Mouse (Mus musculus) liver, postnatal 0 days (tissue): ENCODE measurements at regions not wholly inside any gene's neighbourhood (a gene's known extent, or its start where the extent isn't known, plus 50 kb on each side); places are given as distances from the start of the nearest gene placed in this dataset.
A peak's percentile ranks its signal among the peaks of the same experiment; 100 is the strongest.

Source experiments
- ATAC-seq: fragments of 200-750 bp; cut with Nextera tagmentation; 2 replicates; pipeline ENCODE4 v1.8.0; 2017; ENCODE audit warnings: mild to moderate bottlenecking, moderate library complexity
- DNase-seq: peaks from one replicate; pipeline ENCODE4 v3.0.0-alpha.2; 2016
- H3K27ac ChIP-seq: fragments of 300-500 bp; sonication (generic); 2 replicates; pipeline ENCODE4 v1.5.1; 2014; ENCODE audit warnings: antibody characterized with exemption, moderate library complexity, mild to moderate bottlenecking, low read depth
- H3K27me3 ChIP-seq: fragments of 300-500 bp; sonication (generic); 2 replicates; pipeline ENCODE4 v1.6.1; 2014; ENCODE audit warnings: low read length, control low read depth, mixed read lengths; ENCODE audit not compliant: insufficient read depth
- H3K36me3 ChIP-seq: fragments of 300-500 bp; sonication (generic); replicated peaks from 2 replicates; pipeline ENCODE4 v1.6.1; 2014; ENCODE audit warnings: mild to moderate bottlenecking, control low read depth, low read length, moderate library complexity, mixed read lengths; ENCODE audit not compliant: insufficient read depth
- H3K4me1 ChIP-seq: fragments of 300-500 bp; sonication (generic); 2 replicates; pipeline ENCODE4 v1.6.1; 2014; ENCODE audit warnings: antibody characterized with exemption, mild to moderate bottlenecking, control low read depth; ENCODE audit not compliant: insufficient read depth
- H3K4me2 ChIP-seq: fragments of 300-500 bp; sonication (generic); 2 replicates; pipeline ENCODE4 v1.6.1; 2014; ENCODE audit warnings: low read depth, mild to moderate bottlenecking, low read length, moderate library complexity, mixed read lengths
- H3K4me3 ChIP-seq: fragments of 300-500 bp; sonication (generic); 2 replicates; pipeline ENCODE4 v1.5.1; 2014; ENCODE audit warnings: low read depth, low read length
- H3K9ac ChIP-seq: fragments of 300-500 bp; sonication (generic); replicated peaks from 2 replicates; pipeline ENCODE4 v1.6.1; 2014; ENCODE audit warnings: mild to moderate bottlenecking, moderate library complexity
- H3K9me3 ChIP-seq: fragments of 300-500 bp; sonication (generic); 2 replicates; pipeline ENCODE4 v1.6.1; 2016; ENCODE audit warnings: mild to moderate bottlenecking, control low read depth, low read length, mixed read lengths
- CTCF ChIP-seq: sonication (generic); IDR thresholded peaks from 2 replicates; pipeline ENCODE4 v1.5.1; 2016; ENCODE audit warnings: antibody characterized with exemption, low read depth
- EP300 ChIP-seq: IDR thresholded peaks from 2 replicates; pipeline ENCODE4 v1.6.1; 2016; ENCODE audit warnings: antibody characterized with exemption, low read depth, mild to moderate bottlenecking
- WGBS: fragments of 180-500 bp; shearing (Covaris S2); extraction: QIAGEN DNeasy Blood & Tissue Kit; methylation state at CpG from one replicate; pipeline ENCODE4 v1.1.7; 2014; ENCODE audit not compliant: insufficient replicate concordance; 5-methylcytosine and 5-hydroxymethylcytosine counted together

- H3K36me3 ChIP-seq: no peaks in the 10 kb centered on the region
- H3K4me3 ChIP-seq: no peak overlapping the region
- no peak overlapping the region for H3K4me2 ChIP-seq
- DNase-seq: no peak
- 80% methylated on average over 5 of the region's 5 CpGs for WGBS
- TF ChIP-seq EP300 (no peak), CTCF (no peak)
- H3K9ac ChIP-seq: no peak overlapping the region
- no peaks in the 10 kb centered on the region for H3K9me3 ChIP-seq
- H3K27ac ChIP-seq: no peak overlapping the region
- H3K4me1 ChIP-seq: no peaks in the 10 kb centered on the region
- no peaks in the 10 kb centered on the region for H3K27me3 ChIP-seq
- ATAC-seq: no peak
These were observed 234.7 kb downstream of the Mreg start for GRCm38 (mm10) chr1:71977361-71977760.

GRCm38 (mm10) chr1:71974715-71975114 is 237.4 kb downstream of the Mreg start:
- Histone ChIP-seq H3K9ac (no peak overlapping the region), H3K27ac (no peak overlapping the region), H3K27me3 (no peaks in the 10 kb centered on the region), H3K4me2 (no peak overlapping the region), H3K4me3 (no peak overlapping the region), H3K9me3 (no peaks in the 10 kb centered on the region), H3K36me3 (no peaks in the 10 kb centered on the region), H3K4me1 (no peaks in the 10 kb centered on the region)
- 36% methylated on average over 4 of the region's 4 CpGs for WGBS
- TF ChIP-seq CTCF (no peak), EP300 (no peak)
- ATAC-seq (peak; percentile 40), DNase-seq (peak; percentile 27)

GRCm38 (mm10) chr1:71971943-71972342 is 240.2 kb downstream of the Mreg start:
- H3K4me2 ChIP-seq: no peak overlapping the region
- 72% methylated on average over 6 of the region's 6 CpGs for WGBS
- no peak overlapping the region for H3K9ac ChIP-seq
- no peaks in the 10 kb centered on the region for H3K4me1 ChIP-seq
- H3K27ac ChIP-seq: no peak overlapping the region
- DNase-seq (no peak), ATAC-seq (no peak)
- H3K4me3 ChIP-seq: no peak overlapping the region
- no peaks in the 10 kb centered on the region for H3K36me3 ChIP-seq
- TF ChIP-seq CTCF (no peak), EP300 (no peak)
- no peaks in the 10 kb centered on the region for H3K9me3 ChIP-seq
- H3K27me3 ChIP-seq: no peaks in the 10 kb centered on the region

- DNase-seq (no peak), ATAC-seq (no peak)
- H3K36me3 ChIP-seq: no peaks in the 10 kb centered on the region
- H3K4me1 ChIP-seq: no peaks in the 10 kb centered on the region
- no peak overlapping the region for H3K4me2 ChIP-seq
- no peak overlapping the region for H3K9ac ChIP-seq
- WGBS: 70% methylated on average over 2 of the region's 2 CpGs
- no peak overlapping the region for H3K27ac ChIP-seq
- TF ChIP-seq CTCF (no peak), EP300 (no peak)
- H3K9me3 ChIP-seq: no peaks in the 10 kb centered on the region
- no peaks in the 10 kb centered on the region for H3K27me3 ChIP-seq
- no peak overlapping the region for H3K4me3 ChIP-seq
These were observed 241.3 kb downstream of the Mreg start for GRCm38 (mm10) chr1:71970771-71971170.

- no peak overlapping the region for H3K27ac ChIP-seq
- ATAC-seq (no peak), DNase-seq (no peak)
- no peak overlapping the region for H3K4me3 ChIP-seq
- no peaks in the 10 kb centered on the region for H3K9me3 ChIP-seq
- no peak overlapping the region for H3K9ac ChIP-seq
- no peaks in the 10 kb centered on the region for H3K27me3 ChIP-seq
- WGBS: 74% methylated on average over 6 of the region's 6 CpGs
- H3K36me3 ChIP-seq: no peaks in the 10 kb centered on the region
- no peak overlapping the region for H3K4me2 ChIP-seq
- TF ChIP-seq CTCF (no peak), EP300 (no peak)
- H3K4me1 ChIP-seq: no peaks in the 10 kb centered on the region
These were observed 244.5 kb downstream of the Mreg start for GRCm38 (mm10) chr1:71967574-71968104.

- 74% methylated on average over 4 of the region's 4 CpGs for WGBS
- H3K4me2 ChIP-seq: no peak overlapping the region
- H3K4me3 ChIP-seq: no peak overlapping the region
- no peaks in the 10 kb centered on the region for H3K9me3 ChIP-seq
- no peaks in the 10 kb centered on the region for H3K4me1 ChIP-seq
- TF ChIP-seq EP300: no peak
- TF ChIP-seq CTCF: no peak
- no peak overlapping the region for H3K27ac ChIP-seq
- ATAC-seq (peak; percentile 68), DNase-seq (no peak)
- H3K9ac ChIP-seq: no peak overlapping the region
- no peaks in the 10 kb centered on the region for H3K36me3 ChIP-seq
- H3K27me3 ChIP-seq: no peaks in the 10 kb centered on the region
These were observed 247.5 kb downstream of the Mreg start for GRCm38 (mm10) chr1:71964450-71965126.
